Mouse (Mus musculus): Measurements from ENCODE around the gene Fbrsl1. TPM values are rescaled to one million over a fixed set of nuclear protein-coding genes. Genes with fewer than 3 reads are reported as not detected.
A peak's percentile ranks its signal among the peaks of the same experiment; 100 is the strongest.

The Fbrsl1 gene
- polyA plus RNA-seq, 1 experiment, result 64.9 TPM

DNA sequence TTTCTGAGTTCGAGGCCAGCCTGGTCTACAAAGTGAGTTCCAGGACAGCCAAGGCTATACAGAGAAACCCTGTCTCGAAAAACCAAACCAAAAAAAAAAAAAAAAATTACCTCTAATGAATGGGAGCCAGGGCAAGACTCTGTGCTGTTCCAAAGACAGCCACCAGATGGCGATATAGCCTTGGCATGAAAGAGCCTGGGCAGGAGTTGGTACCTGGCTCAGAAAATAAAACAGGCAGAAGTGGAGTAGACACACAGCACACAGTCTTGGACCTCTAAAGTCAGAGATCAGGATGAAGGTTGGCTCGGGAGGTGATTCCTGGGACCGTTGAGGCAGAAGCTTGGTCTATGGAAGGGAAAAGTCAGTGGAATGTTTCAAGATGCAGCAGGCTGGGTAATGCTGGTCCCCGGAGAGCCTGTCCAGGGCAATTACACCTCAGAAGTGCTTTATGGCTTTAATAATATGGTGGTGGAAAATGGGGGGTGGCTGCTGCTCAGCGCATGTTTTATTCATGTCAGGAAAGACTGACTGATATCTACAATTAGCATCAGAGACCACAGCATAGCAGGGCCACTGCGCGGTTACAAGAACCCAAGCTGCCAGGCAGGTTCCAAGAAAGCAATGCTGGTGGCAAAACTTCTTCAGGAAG, 90.6 kb downstream of the Fbrsl1 start:
- no peak for TF ChIP-seq POLR2A (IDR thresholded peaks at IDR 0.05; ENCODE audit: borderline replicate concordance, extremely low read depth, low read depth, low read length)
- peak; percentile 80 for TF ChIP-seq CTCF (IDR thresholded peaks at IDR 0.05; ENCODE audit: insufficient read depth, low read length)
- H3K4me1 ChIP-seq (ENCODE audit: control insufficient read depth, insufficient read depth, low read length), result no peaks in the 10 kb centered on the region
- WGBS, result 40% methylated on average over 9 of the region's 9 CpGs
- H3K4me3 ChIP-seq (replicated peaks; ENCODE audit: extremely low read depth, low read depth, low read length), result no peak overlapping the region
- peak; percentile 83 for DNase-seq

DNA sequence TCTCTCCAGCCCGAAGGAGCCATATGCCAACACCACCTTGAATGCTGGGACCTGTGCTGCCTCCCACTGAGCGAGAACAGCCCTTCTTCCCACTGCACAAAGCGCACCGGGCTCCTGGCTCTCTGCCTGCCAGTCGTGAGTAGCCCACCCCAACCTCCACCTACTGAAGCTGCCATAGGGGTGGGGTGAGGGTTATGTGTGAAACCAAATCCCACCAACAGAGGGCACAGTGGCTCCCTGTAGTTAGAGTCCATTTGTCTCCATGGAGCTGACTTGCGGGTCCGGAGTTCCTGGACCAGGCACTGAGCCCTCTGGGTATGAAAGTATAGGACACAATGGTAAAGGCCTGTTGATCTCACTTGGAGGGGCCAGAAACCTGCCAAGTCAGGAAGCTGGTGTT, 93.6 kb downstream of the Fbrsl1 start:
- DNase-seq, result peak; percentile 34
- 14% methylated on average over 7 of the region's 7 CpGs for WGBS
- Histone ChIP-seq H3K4me3 (replicated peaks; ENCODE audit: extremely low read depth, low read depth, low read length) (no peak overlapping the region), H3K4me1 (ENCODE audit: control insufficient read depth, insufficient read depth, low read length) (no peaks in the 10 kb centered on the region)
- no peak for TF ChIP-seq POLR2A (IDR thresholded peaks at IDR 0.05; ENCODE audit: borderline replicate concordance, extremely low read depth, low read depth, low read length)
- TF ChIP-seq CTCF (IDR thresholded peaks at IDR 0.05; ENCODE audit: insufficient read depth, low read length), result peak; percentile 46

DNA sequence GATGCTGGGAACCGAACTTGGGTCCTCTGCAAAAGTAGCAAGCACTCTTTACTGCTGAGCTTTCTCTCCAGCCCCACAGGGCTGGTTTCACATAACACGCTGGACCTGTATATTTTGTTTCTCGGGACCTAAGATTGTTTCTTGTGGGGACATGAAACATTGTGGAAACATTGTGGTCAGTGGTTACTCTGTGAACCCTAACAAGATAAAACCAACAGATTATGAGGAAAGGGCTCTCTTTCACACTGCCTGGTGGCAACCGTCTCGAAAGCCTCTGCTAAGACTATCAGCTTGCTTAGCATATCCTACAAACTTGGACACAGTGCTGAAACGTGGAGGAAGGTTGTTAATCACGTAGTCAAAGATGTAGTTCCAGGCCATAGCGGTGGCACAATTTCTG, 101.3 kb downstream of the Fbrsl1 start:
- Histone ChIP-seq H3K4me3 (replicated peaks; ENCODE audit: extremely low read depth, low read depth, low read length) (no peak overlapping the region), H3K4me1 (ENCODE audit: control insufficient read depth, insufficient read depth, low read length) (no peaks in the 10 kb centered on the region)
- no peak for DNase-seq
- WGBS, result 83% methylated on average over 8 of the region's 8 CpGs
- no peak for TF ChIP-seq CTCF (IDR thresholded peaks at IDR 0.05; ENCODE audit: insufficient read depth, low read length)
- TF ChIP-seq POLR2A (IDR thresholded peaks at IDR 0.05; ENCODE audit: borderline replicate concordance, extremely low read depth, low read depth, low read length), result no peak

DNA sequence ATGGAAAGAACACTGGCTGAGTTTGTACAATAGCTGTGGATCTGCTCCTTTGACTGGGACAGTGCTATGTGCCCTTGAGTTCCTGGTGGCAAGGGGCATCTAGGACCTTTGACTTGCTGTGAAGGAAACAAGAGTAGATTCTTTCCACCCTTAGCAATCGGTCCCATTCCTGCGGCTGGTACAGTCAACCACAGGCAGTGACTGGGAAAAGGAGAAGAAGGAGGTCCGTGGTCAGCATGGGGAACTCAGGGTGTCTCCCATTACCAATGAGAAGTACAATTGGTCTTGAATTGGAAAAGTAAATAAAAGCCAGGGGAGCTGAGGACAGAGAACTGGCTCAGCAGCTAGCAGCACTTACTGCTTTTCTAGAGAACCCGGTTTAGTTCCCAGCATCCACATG, 102.8 kb downstream of the Fbrsl1 start:
- Histone ChIP-seq H3K4me3 (replicated peaks; ENCODE audit: extremely low read depth, low read depth, low read length) (no peak overlapping the region), H3K4me1 (ENCODE audit: control insufficient read depth, insufficient read depth, low read length) (no peaks in the 10 kb centered on the region)
- DNase-seq, result no peak
- TF ChIP-seq POLR2A (IDR thresholded peaks at IDR 0.05; ENCODE audit: borderline replicate concordance, extremely low read depth, low read depth, low read length) (no peak), CTCF (IDR thresholded peaks at IDR 0.05; ENCODE audit: insufficient read depth, low read length) (no peak)
- WGBS, result 64% methylated on average over 4 of the region's 4 CpGs

DNA sequence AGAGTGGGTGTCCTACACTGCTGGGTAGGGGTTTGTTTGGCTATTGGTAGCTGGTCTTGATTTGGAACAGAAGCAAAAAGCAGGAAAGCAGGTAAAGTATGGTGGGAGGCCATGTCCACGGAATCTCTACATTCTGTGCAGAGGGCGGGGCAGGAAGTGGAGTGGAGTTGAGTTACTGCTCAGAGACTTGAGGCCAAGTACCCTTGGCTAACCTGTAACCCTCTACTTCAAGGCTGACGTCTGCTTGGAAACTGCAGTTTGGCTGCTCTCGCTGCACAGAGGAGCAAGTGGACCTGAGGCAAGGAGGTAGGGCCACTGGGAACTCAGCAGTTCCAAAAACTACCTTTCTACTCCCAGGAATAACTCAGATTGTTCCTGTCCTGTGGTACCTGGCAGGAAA, 103.8 kb downstream of the Fbrsl1 start, which contains the start of gene Lrcol1:
Lrcol1 (plus strand) TSS at position 207 of the 400 bp plus-strand sequence.
- DNase-seq, result peak; percentile 12
- 56% methylated on average over 4 of the region's 4 CpGs for WGBS
- H3K4me3 ChIP-seq (replicated peaks; ENCODE audit: extremely low read depth, low read depth, low read length), result no peak within 1 kb of the TSS
- TF ChIP-seq POLR2A (IDR thresholded peaks at IDR 0.05; ENCODE audit: borderline replicate concordance, extremely low read depth, low read depth, low read length) (no peak), CTCF (IDR thresholded peaks at IDR 0.05; ENCODE audit: insufficient read depth, low read length) (no peak)
- no peaks in the 10 kb centered on the region for H3K4me1 ChIP-seq (ENCODE audit: control insufficient read depth, insufficient read depth, low read length)

DNA sequence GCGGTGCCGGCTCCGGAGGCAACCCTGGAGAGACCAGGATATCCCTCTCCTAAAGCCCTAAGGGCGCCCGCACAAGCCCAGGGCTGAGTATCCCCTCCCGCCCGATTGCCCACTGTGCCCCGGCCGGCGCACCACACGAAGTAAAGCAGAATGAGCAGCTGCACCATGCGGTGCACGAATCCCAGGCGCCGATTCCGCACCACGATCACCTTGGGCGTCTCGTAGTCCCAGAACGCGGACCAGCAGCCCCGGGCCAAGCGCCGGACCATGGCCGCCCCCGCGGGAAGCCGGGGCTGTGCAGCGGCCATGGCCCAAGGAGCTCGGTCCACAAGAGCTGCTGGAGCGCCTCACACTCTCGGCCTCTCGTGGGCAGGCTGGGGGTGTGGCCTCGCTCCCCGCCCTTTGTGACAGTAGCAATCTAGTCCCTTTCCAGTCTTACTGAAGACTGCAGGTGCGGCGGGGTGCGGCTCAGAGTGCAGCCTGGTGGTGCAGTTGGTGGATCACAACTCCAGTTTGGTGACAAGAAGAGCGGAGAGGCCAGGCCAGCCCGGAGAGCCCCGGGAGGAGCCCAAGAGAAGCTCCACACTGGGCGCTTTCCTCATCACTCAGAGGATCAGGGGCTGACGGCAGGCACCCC, 105.5 kb downstream of the Fbrsl1 start, which contains the start of gene P2rx2:
P2rx2 (minus strand) TSS at position 565 of the 637 bp plus-strand sequence.
- TF ChIP-seq POLR2A (IDR thresholded peaks at IDR 0.05; ENCODE audit: borderline replicate concordance, extremely low read depth, low read depth, low read length) (no peak), CTCF (IDR thresholded peaks at IDR 0.05; ENCODE audit: insufficient read depth, low read length) (no peak)
- peak within 1 kb of the TSS; percentile 32 for H3K4me3 ChIP-seq (replicated peaks; ENCODE audit: extremely low read depth, low read depth, low read length)
- H3K4me1 ChIP-seq (ENCODE audit: control insufficient read depth, insufficient read depth, low read length), result no peaks in the 10 kb centered on the region
- peak; percentile 59 for DNase-seq
- WGBS, result 3% methylated on average over 43 of the region's 43 CpGs

DNA sequence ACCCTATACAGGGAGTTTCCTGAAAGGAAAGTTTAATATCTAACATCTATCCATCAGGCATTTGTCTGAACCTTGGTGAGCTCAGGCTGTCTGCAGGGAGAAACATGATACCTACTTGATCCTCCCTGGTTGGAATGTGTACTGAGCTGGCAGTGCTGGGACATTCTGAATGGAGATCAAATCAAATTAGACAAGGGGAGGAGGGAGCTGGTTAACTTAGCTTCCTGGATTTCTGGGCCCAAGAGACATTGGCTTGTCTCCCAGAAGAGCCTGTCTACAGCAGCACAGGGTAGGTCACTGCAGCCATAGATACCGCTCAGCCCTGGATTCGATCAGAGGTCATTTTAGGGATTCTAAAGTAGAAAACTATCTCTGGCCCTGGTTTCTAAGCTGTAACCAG, 109.5 kb downstream of the Fbrsl1 start:
- TF ChIP-seq POLR2A (IDR thresholded peaks at IDR 0.05; ENCODE audit: borderline replicate concordance, extremely low read depth, low read depth, low read length), result no peak
- no peak for TF ChIP-seq CTCF (IDR thresholded peaks at IDR 0.05; ENCODE audit: insufficient read depth, low read length)
- WGBS, result 55% methylated on average over 2 of the region's 2 CpGs
- no peak for DNase-seq
- H3K4me1 ChIP-seq (ENCODE audit: control insufficient read depth, insufficient read depth, low read length), result no peaks in the 10 kb centered on the region
- H3K4me3 ChIP-seq (replicated peaks; ENCODE audit: extremely low read depth, low read depth, low read length), result no peak overlapping the region

DNA sequence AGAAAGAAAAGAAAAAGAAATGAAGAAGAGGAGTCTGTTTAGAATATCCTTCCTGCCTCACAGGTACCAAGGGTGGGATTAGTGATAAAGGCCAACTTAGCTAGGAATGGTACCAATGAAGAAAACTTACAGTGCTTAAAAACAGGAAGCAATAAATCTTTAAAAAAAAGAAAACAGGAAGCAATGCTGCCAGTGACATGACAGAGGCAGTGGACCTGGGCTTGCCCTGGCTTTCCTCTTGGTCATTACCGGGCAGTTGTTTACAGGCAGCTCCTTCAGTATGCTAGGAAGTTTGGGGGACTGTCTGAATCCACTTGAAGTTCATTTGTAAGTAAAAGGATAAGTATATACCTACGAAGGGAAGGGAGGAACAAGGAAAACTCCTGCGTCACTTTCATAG, 117.8 kb downstream of the Fbrsl1 start:
- no peak overlapping the region for H3K4me3 ChIP-seq (replicated peaks; ENCODE audit: extremely low read depth, low read depth, low read length)
- H3K4me1 ChIP-seq (ENCODE audit: control insufficient read depth, insufficient read depth, low read length), result no peaks in the 10 kb centered on the region
- TF ChIP-seq CTCF (IDR thresholded peaks at IDR 0.05; ENCODE audit: insufficient read depth, low read length) (no peak), POLR2A (IDR thresholded peaks at IDR 0.05; ENCODE audit: borderline replicate concordance, extremely low read depth, low read depth, low read length) (no peak)
- WGBS, result 56% methylated on average over 3 of the region's 3 CpGs
- no peak for DNase-seq

DNA sequence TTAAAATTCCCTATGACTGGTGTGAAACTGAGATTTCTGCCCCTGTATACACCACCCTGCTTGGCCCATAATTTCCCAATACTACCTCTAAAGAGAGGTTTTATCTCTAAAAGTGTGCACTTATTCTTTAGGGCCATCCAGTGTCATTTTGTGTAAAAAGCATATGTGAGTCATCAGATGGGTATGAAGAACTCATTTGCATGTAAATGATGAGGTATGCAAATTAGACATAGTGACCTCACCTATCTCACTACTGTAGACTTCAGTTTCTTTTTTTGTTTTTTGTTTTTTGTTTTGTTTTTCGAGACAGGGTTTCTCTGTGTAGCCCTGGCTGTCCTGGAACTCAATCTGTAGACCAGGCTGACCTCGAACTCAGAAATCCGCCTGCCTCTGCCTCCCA, 135.2 kb downstream of the Fbrsl1 start:
- no peak for TF ChIP-seq CTCF (IDR thresholded peaks at IDR 0.05; ENCODE audit: insufficient read depth, low read length)
- TF ChIP-seq POLR2A (IDR thresholded peaks at IDR 0.05; ENCODE audit: borderline replicate concordance, extremely low read depth, low read depth, low read length), result no peak
- no peaks in the 10 kb centered on the region for H3K4me1 ChIP-seq (ENCODE audit: control insufficient read depth, insufficient read depth, low read length)
- 93% methylated on average over 3 of the region's 3 CpGs for WGBS
- DNase-seq, result no peak
- no peak overlapping the region for H3K4me3 ChIP-seq (replicated peaks; ENCODE audit: extremely low read depth, low read depth, low read length)

Other genes with a start within 250 kb of the Fbrsl1 start
- 9.0 and 10.2 TPM in 2 replicates for gene Ankle2, start 217.5 kb downstream of the Fbrsl1 start, polyA plus RNA-seq (2012; rRNA removed)
- gene Pgam5, start 178.6 kb downstream of the Fbrsl1 start, polyA plus RNA-seq (2012; rRNA removed), result 13.7 and 14.2 TPM in 2 replicates
- 10.5 and 11.5 TPM in 2 replicates for gene Pxmp2, start 162.3 kb downstream of the Fbrsl1 start, polyA plus RNA-seq (2012; rRNA removed)
- gene Pole, start 162.2 kb downstream of the Fbrsl1 start, polyA plus RNA-seq (2012; rRNA removed), result 1.0 and 1.7 TPM in 2 replicates
- gene P2rx2, start 105.3 kb downstream of the Fbrsl1 start, polyA plus RNA-seq (2012; rRNA removed), result 1.2 TPM in 2 replicates
- gene Lrcol1, start 103.8 kb downstream of the Fbrsl1 start, polyA plus RNA-seq (2012; rRNA removed), result 0.19 and 0.51 TPM in 2 replicates
- 0.60 and 0.81 TPM in 2 replicates for gene Galnt9, start 95.9 kb upstream of the Fbrsl1 start, polyA plus RNA-seq (2012; rRNA removed)
- 36.0 and 41.5 TPM in 2 replicates for gene Noc4l, start 204.9 kb upstream of the Fbrsl1 start, polyA plus RNA-seq (2012; rRNA removed)
- gene Ddx51, start 204.9 kb upstream of the Fbrsl1 start, polyA plus RNA-seq (2012; rRNA removed), result 14.4 and 19.6 TPM in 2 replicates

All from lung, adult 2 months (tissue).